Mouse (Mus musculus) liver, adult 2 months (tissue): ENCODE results near the gene Tgm2.

Experiments
- CTCF ChIP-seq: fragments of 200-500 bp; IDR thresholded peaks from 2 replicates; pipeline ENCODE4 v1.5.1; 2011; ENCODE audit warnings: low read depth, low read length, control low read depth
- POLR2A ChIP-seq: fragments of 200-500 bp; IDR thresholded peaks from 2 replicates; pipeline ENCODE4 v1.6.1; 2011; ENCODE audit warnings: low read length, control low read depth; ENCODE audit not compliant: insufficient read depth; ENCODE audit errors: extremely low read depth

- TF ChIP-seq POLR2A (no peak), CTCF (no peak)
Observed at GRCm38 (mm10) chr2:158155615-158156014, 9.4 kb upstream of the Tgm2 start.
